Comparison of ENCODE assay signal across 11 mouse cellular contexts in genomic region chr4:150268674-150269653, GRCm38 (mm10). TPM values are rescaled to one million over a fixed set of nuclear protein-coding genes. Genes with fewer than 3 reads are reported as not detected.
DNase-seq lines count a peak whose midpoint lies in the region; ATAC-seq and TF ChIP-seq lines count a peak whose summit lies in the region.
"Had no signal": no experiment of that assay in that cellular context is flagged by ENCODE, and none has a peak within 500 bp of the region (broad histone marks: within the 10 kb centered on the region; RNA-seq: fewer than 3 reads in every experiment).

No protein-coding gene starts in this region.

- no peaks in the 10 kb centered on the region for H3K36me3 ChIP-seq in testis, adult 2 months (ENCODE audit: control insufficient read depth, insufficient read depth, low read length)
- H3K36me3 ChIP-seq in limb, embryonic 13.5 days: no peaks in the 10 kb centered on the region
- H3K36me3 ChIP-seq in forebrain, embryonic 13.5 days (ENCODE audit: poor library complexity, severe bottlenecking): no peaks in the 10 kb centered on the region
- H3K36me3 ChIP-seq in hindbrain, embryonic 12.5 days: no peaks in the 10 kb centered on the region
- H3K36me3 ChIP-seq: limb, embryonic 15.5 days; midbrain, embryonic 15.5 days had no signal

- 83% methylated on average over 33 of the region's 33 CpGs for WGBS in limb, embryonic 13.5 days
- WGBS in forebrain, embryonic 13.5 days: 89% methylated on average over 33 of the region's 33 CpGs
- WGBS in hindbrain, embryonic 12.5 days: 88% methylated on average over 33 of the region's 33 CpGs

- ATAC-seq in limb, embryonic 13.5 days (ENCODE audit: low FRiP score, low read depth): no peak
- ATAC-seq in forebrain, embryonic 13.5 days: no peak
- no peak for ATAC-seq in hindbrain, embryonic 12.5 days (ENCODE audit: low FRiP score)
- ATAC-seq: midbrain, embryonic 15.5 days had no signal

- no peaks in the 10 kb centered on the region for H3K9me3 ChIP-seq in limb, embryonic 13.5 days
- H3K9me3 ChIP-seq in forebrain, embryonic 13.5 days (replicated peaks): no peaks in the 10 kb centered on the region
- no peaks in the 10 kb centered on the region for H3K9me3 ChIP-seq in hindbrain, embryonic 12.5 days (replicated peaks)
- H3K9me3 ChIP-seq: limb, embryonic 15.5 days; midbrain, embryonic 15.5 days had no signal

- H3K27ac ChIP-seq in testis, adult 2 months (ENCODE audit: control insufficient read depth, insufficient read depth, low read depth, low read length): no peak overlapping the region
- peak overlapping the region; percentile 52; the same call in 1 of the 2 replicates for H3K27ac ChIP-seq in limb, embryonic 13.5 days
- no peak overlapping the region for H3K27ac ChIP-seq in forebrain, embryonic 13.5 days
- H3K27ac ChIP-seq in hindbrain, embryonic 12.5 days: no peak overlapping the region
- H3K27ac ChIP-seq: midbrain, embryonic 15.5 days had no signal

- peak; percentile 26 to 44 for DNase-seq in heart, adult 9 months (ENCODE audit: low spot score in 2 of 2)
- no peak for DNase-seq in heart, postnatal 10 days
- no peak for DNase-seq in testis, postnatal 10 days (ENCODE audit: low spot score)
- DNase-seq in urinary bladder, adult 18-20 months (ENCODE audit: low spot score in 2 of 2): no peak
- DNase-seq: cerebellum, postnatal 25 days had no signal

- no peak overlapping the region for H3K4me2 ChIP-seq in limb, embryonic 13.5 days (replicated peaks)
- H3K4me2 ChIP-seq in forebrain, embryonic 13.5 days: no peak overlapping the region
- no peak overlapping the region for H3K4me2 ChIP-seq in hindbrain, embryonic 12.5 days (replicated peaks)
- H3K4me2 ChIP-seq: limb, embryonic 15.5 days; midbrain, embryonic 15.5 days had no signal

- TF ChIP-seq POLR2A in testis, adult 2 months (IDR thresholded peaks at IDR 0.05; ENCODE audit: control insufficient read depth, low read depth, low read length): peak; percentile 25; the same call in 1 of the 2 replicates

- TF ChIP-seq CTCF in testis, adult 2 months (IDR thresholded peaks at IDR 0.05; ENCODE audit: control insufficient read depth, insufficient read depth, insufficient replicate concordance, low read depth, low read length): no peak

- peaks cover 2% of the 10 kb centered on the region; the same call in 1 of the 2 replicates for H3K4me1 ChIP-seq in testis, adult 2 months (ENCODE audit: control insufficient read depth, insufficient read depth, low read length)
- peaks cover 41% of the 10 kb centered on the region for H3K4me1 ChIP-seq in limb, embryonic 13.5 days
- peaks cover 16% of the 10 kb centered on the region for H3K4me1 ChIP-seq in forebrain, embryonic 13.5 days
- peaks cover 28% of the 10 kb centered on the region for H3K4me1 ChIP-seq in hindbrain, embryonic 12.5 days

- intact Hi-C loops in heart, postnatal 10 days (cut with DNase I): no loop called here

- H3K27me3 ChIP-seq in testis, adult 2 months (ENCODE audit: control insufficient read depth, insufficient read depth, low read length): no peaks in the 10 kb centered on the region
- no peaks in the 10 kb centered on the region for H3K27me3 ChIP-seq in limb, embryonic 13.5 days
- no peaks in the 10 kb centered on the region for H3K27me3 ChIP-seq in forebrain, embryonic 13.5 days
- no peaks in the 10 kb centered on the region for H3K27me3 ChIP-seq in hindbrain, embryonic 12.5 days
- H3K27me3 ChIP-seq: limb, embryonic 15.5 days; midbrain, embryonic 15.5 days had no signal

- peak overlapping the region; percentile 74 for H3K4me3 ChIP-seq in testis, adult 2 months (ENCODE audit: control insufficient read depth, low read depth, low read length)
- no peak overlapping the region for H3K4me3 ChIP-seq in limb, embryonic 13.5 days
- no peak overlapping the region for H3K4me3 ChIP-seq in forebrain, embryonic 13.5 days
- H3K4me3 ChIP-seq in hindbrain, embryonic 12.5 days: no peak overlapping the region
- H3K4me3 ChIP-seq: limb, embryonic 15.5 days; midbrain, embryonic 15.5 days had no signal

- H3K9ac ChIP-seq in limb, embryonic 13.5 days: no peak overlapping the region
- no peak overlapping the region for H3K9ac ChIP-seq in forebrain, embryonic 13.5 days
- H3K9ac ChIP-seq in hindbrain, embryonic 12.5 days: no peak overlapping the region
- H3K9ac ChIP-seq: limb, embryonic 15.5 days; midbrain, embryonic 15.5 days had no signal

RNA-seq across cellular contexts. Expression of gene Rere, which starts 12.5 kb away (rescaled TPM):
- 10 to 100 TPM; 62.1 to 68.0 TPM for total RNA-seq in heart, postnatal 10 days (2021)
- 21.1 and 26.2 TPM in 2 replicates for polyA plus RNA-seq in testis, adult 2 months (2012; rRNA removed)
- 24.1 and 24.2 TPM in 2 replicates for polyA plus RNA-seq in limb, embryonic 13.5 days (2015; fragmentation: Nextera tagmentation; extraction: Ambion mirVana)
- 26.1 and 32.9 TPM in 2 replicates for polyA plus RNA-seq in forebrain, embryonic 13.5 days (2015; fragmentation: Nextera tagmentation; extraction: Ambion mirVana)
- 60.5 and 66.1 TPM in 2 replicates for polyA plus RNA-seq in hindbrain, embryonic 12.5 days (2016; fragmentation: Nextera tagmentation; extraction: Ambion mirVana)

RNA-seq across cellular contexts. Expression of gene Eno1, which starts 32.4 kb away (rescaled TPM):
- 100 to 1,000 TPM; 231 to 243 TPM for total RNA-seq in heart, postnatal 10 days (2021)
- polyA plus RNA-seq in testis, adult 2 months (2012; rRNA removed): 477 and 586 TPM in 2 replicates
- polyA plus RNA-seq in limb, embryonic 13.5 days (2015; fragmentation: Nextera tagmentation; extraction: Ambion mirVana): 1,739 and 1,773 TPM in 2 replicates
- 1,143 and 1,198 TPM in 2 replicates for polyA plus RNA-seq in forebrain, embryonic 13.5 days (2015; fragmentation: Nextera tagmentation; extraction: Ambion mirVana)
- 1,309 and 1,398 TPM in 2 replicates for polyA plus RNA-seq in hindbrain, embryonic 12.5 days (2016; fragmentation: Nextera tagmentation; extraction: Ambion mirVana)

Comparison
In these comparisons a context has a peak if more than half of its experiments do, and no peak if none do; other contexts are left out.
1. DNase-seq: peak in heart, adult 9 months (2 of 2); none in heart, postnatal 10 days (0 of 2), testis, postnatal 10 days (single experiment) and urinary bladder, adult 18-20 months (0 of 2).